Mouse (Mus musculus): Measurements from ENCODE around the gene Il12rb1.

Gene Il12rb1

GRCm38 (mm10) chr8:70773410-70773809 lies 34.8 kb upstream of the Il12rb1 start:
- no peak for DNase-seq (ENCODE audit: inconsistent age in 2 of 2, low spot score in 1 of 2)

GRCm38 (mm10) chr8:70773833-70774232 lies 34.4 kb upstream of the Il12rb1 start:
- DNase-seq (ENCODE audit: inconsistent age in 2 of 2, low spot score in 1 of 2), result peak; percentile 82 to 91

- DNase-seq (ENCODE audit: inconsistent age in 2 of 2, low spot score in 1 of 2), result peak; percentile 53 to 63
Measured at GRCm38 (mm10) chr8:70774740-70775139, 33.5 kb upstream of the Il12rb1 start.

DNA sequence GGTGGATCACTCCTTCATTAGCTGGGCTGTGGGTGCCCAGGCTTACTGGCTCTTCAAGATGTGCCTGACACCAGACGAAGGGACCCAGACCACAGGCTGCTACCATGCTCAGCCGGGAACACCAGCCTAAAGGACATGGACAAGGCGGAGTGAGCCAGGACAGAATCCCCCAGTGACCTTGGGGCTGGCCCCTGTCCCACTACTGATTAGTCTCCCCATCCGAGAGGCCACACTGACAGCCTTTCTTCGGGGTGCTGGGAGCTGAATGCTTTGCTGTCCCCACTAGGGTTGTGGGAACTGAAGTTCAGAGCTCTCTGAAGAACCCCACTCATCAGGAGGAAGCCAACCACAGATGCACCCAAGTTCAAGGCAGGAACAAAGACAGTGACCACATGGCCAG lies 33.0 kb upstream of the Il12rb1 start:
- peak; percentile 42 to 67 for DNase-seq (ENCODE audit: inconsistent age in 2 of 2, low spot score in 1 of 2)

DNA sequence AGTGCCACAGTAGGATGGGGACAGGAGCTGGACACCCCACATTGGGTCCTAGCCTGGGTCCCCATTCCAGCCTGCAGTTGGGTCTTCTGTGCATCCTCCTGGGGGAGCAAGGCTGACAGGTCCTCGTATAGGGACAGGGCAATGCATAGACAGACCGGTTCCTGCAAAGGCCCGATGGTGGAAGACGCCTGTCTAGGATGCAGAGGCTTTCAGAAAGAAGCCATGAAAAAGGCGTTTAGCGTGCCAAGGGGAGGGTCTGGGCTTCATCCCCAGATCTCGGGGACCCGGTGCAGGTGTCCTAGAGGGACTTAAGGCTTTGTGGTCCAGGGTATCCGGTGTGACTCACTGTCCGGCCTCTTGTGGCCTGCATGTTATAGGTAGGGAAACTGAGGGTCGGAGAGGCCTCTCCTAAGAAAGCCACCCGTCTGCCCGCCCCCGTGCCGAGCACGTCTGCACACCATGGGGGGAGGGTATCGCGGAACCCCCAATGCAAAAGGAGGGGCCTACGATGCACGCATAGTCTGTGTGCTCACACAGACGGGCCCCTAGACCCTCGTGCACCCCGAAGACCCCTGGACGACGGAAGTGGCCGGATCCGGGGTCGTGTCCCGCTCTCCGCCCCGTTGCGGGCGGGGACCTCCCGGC lies 32.3 kb upstream of the Il12rb1 start:
- DNase-seq (ENCODE audit: inconsistent age in 2 of 2, low spot score in 1 of 2), result peak in 1 of 2 experiments; percentile 84

GRCm38 (mm10) chr8:70776496-70777444 lies 31.5 kb upstream of the Il12rb1 start, which contains the start of gene Pik3r2:
Pik3r2 (minus strand) TSS chr8:70776713.
- DNase-seq (ENCODE audit: inconsistent age in 2 of 2, low spot score in 1 of 2), result peak; percentile 98 to 99

- no peak for DNase-seq (ENCODE audit: inconsistent age in 2 of 2, low spot score in 1 of 2)
Measured at GRCm38 (mm10) chr8:70780093-70780492, 28.2 kb upstream of the Il12rb1 start.

- no peak for DNase-seq (ENCODE audit: inconsistent age in 2 of 2, low spot score in 1 of 2)
Measured at GRCm38 (mm10) chr8:70786291-70787050, 21.8 kb upstream of the Il12rb1 start.

DNA sequence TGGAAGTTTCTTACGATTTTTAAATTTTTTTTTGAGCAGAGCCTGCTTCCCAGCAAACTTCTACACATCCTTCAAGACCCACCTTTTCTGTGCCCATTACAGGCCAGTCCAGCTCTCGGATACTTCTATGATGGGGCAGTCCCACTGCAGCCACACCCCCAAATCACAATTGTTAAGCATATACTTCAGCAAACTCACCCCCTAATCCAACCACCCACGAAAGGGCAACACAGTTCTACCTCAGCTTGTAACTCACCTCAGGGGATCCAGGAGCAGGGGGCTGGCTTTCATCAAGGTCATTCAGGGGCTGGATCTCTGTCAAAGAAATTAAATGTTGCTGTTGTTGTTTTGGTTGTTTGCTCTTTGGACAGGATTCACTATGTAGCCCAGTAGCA lies 21.2 kb upstream of the Il12rb1 start:
- no peak for DNase-seq (ENCODE audit: inconsistent age in 2 of 2, low spot score in 1 of 2)

- no peak for DNase-seq (ENCODE audit: inconsistent age in 2 of 2, low spot score in 1 of 2)
Measured at GRCm38 (mm10) chr8:70787941-70788667, 20.1 kb upstream of the Il12rb1 start.

- no peak for DNase-seq (ENCODE audit: inconsistent age in 2 of 2, low spot score in 1 of 2)
Measured at GRCm38 (mm10) chr8:70789046-70789445, 19.2 kb upstream of the Il12rb1 start.

DNA sequence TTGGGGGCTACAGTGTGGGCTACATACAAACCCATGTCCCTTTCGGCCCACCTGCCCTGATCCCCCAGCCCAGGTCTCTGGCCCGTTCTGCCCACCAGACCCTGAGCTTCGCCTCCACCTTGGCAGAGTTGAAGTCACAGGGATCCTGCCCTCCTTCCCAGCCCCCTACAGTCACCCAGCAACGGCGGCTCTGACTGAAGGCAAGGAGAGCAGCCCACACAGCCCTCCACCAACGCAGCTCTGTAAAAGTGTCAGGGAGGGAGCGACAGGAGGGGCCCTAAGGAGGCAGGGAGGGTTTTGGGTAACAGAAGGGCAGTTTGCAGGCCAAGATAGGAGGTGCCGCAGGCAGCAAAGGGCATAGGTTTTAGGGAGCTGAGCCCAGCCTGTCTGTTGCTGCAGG lies 17.4 kb upstream of the Il12rb1 start:
- no peak for DNase-seq (ENCODE audit: inconsistent age in 2 of 2, low spot score in 1 of 2)

- DNase-seq (ENCODE audit: inconsistent age in 2 of 2, low spot score in 1 of 2), result peak in 1 of 2 experiments; percentile 64
Measured at GRCm38 (mm10) chr8:70791294-70791701, 17.0 kb upstream of the Il12rb1 start.

DNA sequence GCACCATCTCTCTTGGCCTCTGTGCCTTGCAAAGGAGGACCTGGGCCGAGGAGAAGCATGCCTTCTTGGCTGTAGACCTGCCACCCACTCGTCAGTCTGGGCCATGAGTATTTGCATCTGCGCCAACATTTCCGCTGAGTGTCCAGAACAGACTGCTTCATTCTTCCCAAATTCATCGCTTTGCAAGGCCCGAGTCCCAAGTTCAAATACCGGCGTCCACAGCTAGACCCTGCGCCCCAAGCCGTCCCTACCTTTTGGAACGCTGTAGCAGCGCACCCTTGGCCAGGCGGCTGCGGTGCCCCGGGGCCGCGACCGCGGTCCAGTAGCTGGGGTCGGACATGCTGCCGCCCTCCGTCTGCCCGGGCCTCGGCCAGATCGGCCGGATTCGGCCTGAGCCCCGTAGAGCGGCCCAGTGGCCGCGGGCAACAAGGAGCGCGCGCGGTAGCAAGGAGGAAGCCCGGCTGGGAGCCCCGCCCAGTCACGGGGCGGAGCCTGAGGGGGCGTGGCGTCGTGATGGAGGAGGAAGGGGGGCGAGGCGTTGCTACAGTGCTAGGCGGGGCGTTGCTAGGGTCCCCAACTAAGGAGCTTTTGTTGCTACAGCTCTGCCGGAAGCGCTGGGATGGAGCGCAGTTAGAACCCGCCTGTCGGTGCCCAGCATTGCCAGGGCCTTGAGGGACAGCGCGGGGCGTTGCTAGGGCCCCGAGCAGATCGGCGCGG lies 16.1 kb upstream of the Il12rb1 start:
- DNase-seq (ENCODE audit: inconsistent age in 2 of 2, low spot score in 1 of 2), result peak; percentile 98 to 99

DNA sequence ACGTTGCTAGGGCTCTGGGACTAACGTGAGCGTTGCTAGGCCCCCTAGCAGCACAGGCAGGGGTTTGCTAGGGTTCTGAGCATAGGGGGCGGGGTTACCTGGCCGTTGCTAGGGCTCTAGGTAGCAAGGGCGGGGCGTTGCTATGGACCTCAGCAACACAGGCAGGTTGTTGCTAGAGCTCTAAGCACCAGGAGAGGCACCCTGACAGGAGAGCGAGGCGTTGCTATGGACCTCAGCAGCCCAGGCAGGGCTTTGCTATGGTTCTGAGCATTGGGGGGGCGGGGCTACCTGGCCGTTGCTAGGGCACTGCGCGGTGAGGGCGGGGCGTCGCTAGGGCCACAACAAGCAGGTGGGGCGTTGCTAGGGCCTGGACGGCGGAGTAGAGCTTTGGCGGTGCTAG lies 15.5 kb upstream of the Il12rb1 start:
- DNase-seq (ENCODE audit: inconsistent age in 2 of 2, low spot score in 1 of 2), result no peak

DNA sequence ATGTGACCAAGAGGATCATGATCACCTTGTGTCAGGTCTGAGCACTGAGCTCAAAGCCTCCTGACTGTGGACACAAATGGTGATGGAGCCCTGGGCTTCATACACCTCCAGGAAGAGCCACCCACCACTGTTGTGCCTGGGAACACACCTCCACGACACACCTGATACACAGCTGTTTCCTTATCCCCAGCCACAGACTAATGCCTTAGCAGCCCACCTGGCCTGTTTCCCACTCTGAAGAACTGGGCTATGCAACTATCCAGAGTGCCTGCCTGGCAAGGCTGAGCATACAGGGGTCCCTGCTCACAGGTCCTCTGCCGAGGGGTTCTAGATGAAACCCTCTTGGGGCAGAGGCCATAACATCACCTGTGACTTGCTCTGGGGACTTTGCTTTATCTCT lies 14.0 kb upstream of the Il12rb1 start:
- no peak for DNase-seq (ENCODE audit: inconsistent age in 2 of 2, low spot score in 1 of 2)

GRCm38 (mm10) chr8:70795370-70795769 lies 12.9 kb upstream of the Il12rb1 start:
- DNase-seq (ENCODE audit: inconsistent age in 2 of 2, low spot score in 1 of 2), result no peak

- no peak for DNase-seq (ENCODE audit: inconsistent age in 2 of 2, low spot score in 1 of 2)
Measured at GRCm38 (mm10) chr8:70796403-70797080, 11.7 kb upstream of the Il12rb1 start.

Measured in adrenal gland, adult (tissue).